Mouse (Mus musculus) heart, postnatal 14 days (tissue): ENCODE measurements around the gene Asxl2. TPM values are rescaled to one million over a fixed set of nuclear protein-coding genes. Genes with fewer than 3 reads are reported as not detected.
A peak's percentile ranks its signal among the peaks of the same experiment; 100 is the strongest.
"Not testable (repeated sequence)": the region's sequence is repeated elsewhere in the genome, so short reads cannot be mapped to it uniquely, and the experiment has no call there.

Experiments used
- DNase-seq, 2 experiments: peaks; one replicate each; pipeline ENCODE4 v3.0.0; 2021 to 2022
- intact Hi-C: fragments of 180-260 bp; cut with DNase I; formaldehyde crosslinking; loops from one replicate; pipeline ENCODE4 v1.15.1; 2025
- total RNA-seq, 2 experiments: library from RNA; stranded (reverse); gene quantifications; 2 replicates each; pipeline ENCODE4 v1.2.3; 2021

Asxl2 gene
- total RNA-seq, 2 experiments from 2014 or later = 26.1 to 26.4 TPM

- DNase-seq = peak in 1 of 2 experiments; percentile 22
Observed at GRCm38 (mm10) chr12:3425375-3426341, 999 bp upstream of the Asxl2 start.

GRCm38 (mm10) chr12:3427067-3427889 is 621 bp downstream of the Asxl2 start:
- DNase-seq = peak; percentile 73 to 75
- intact Hi-C loops = no loop called here

More at GRCm38 (mm10) chr12:3425375-3426341, 999 bp upstream of the Asxl2 start:
- intact Hi-C loops = no loop called here

GRCm38 (mm10) chr12:3427891-3428775 is 1.5 kb downstream of the Asxl2 start:
- intact Hi-C loops = no loop called here
- no peak for DNase-seq

GRCm38 (mm10) chr12:3429681-3430442 is 3.2 kb downstream of the Asxl2 start:
- intact Hi-C loops = no loop called here
- DNase-seq = no peak

GRCm38 (mm10) chr12:3430443-3430753 is 3.7 kb downstream of the Asxl2 start:
- intact Hi-C loops = no loop called here
- DNase-seq = no peak

GRCm38 (mm10) chr12:3430985-3431384 is 4.3 kb downstream of the Asxl2 start:
- intact Hi-C loops = no loop called here
- no peak for DNase-seq

- no peak for DNase-seq
- intact Hi-C loops = no loop called here
Observed at GRCm38 (mm10) chr12:3433736-3434135, 7.1 kb downstream of the Asxl2 start.

- DNase-seq = no peak
- intact Hi-C loops = no loop called here
Observed at GRCm38 (mm10) chr12:3436446-3436845, 9.8 kb downstream of the Asxl2 start.

GRCm38 (mm10) chr12:3437815-3438214 is 11.2 kb downstream of the Asxl2 start:
- DNase-seq = no peak
- intact Hi-C loops = no loop called here

- intact Hi-C loops = no loop called here
- no peak for DNase-seq
Observed at GRCm38 (mm10) chr12:3440916-3441315, 14.3 kb downstream of the Asxl2 start.

GRCm38 (mm10) chr12:3441361-3441760 is 14.7 kb downstream of the Asxl2 start:
- intact Hi-C loops = no loop called here
- DNase-seq = no peak

- DNase-seq = no peak
- intact Hi-C loops = no loop called here
Observed at GRCm38 (mm10) chr12:3453554-3453953, 26.9 kb downstream of the Asxl2 start.

GRCm38 (mm10) chr12:3463087-3463486 is 36.4 kb downstream of the Asxl2 start:
- intact Hi-C loops = no loop called here
- DNase-seq = no peak

GRCm38 (mm10) chr12:3499662-3500061 is 73.0 kb downstream of the Asxl2 start:
- intact Hi-C loops = no loop called here
- DNase-seq = no peak

GRCm38 (mm10) chr12:3500071-3500470 is 73.4 kb downstream of the Asxl2 start:
- no peak for DNase-seq
- intact Hi-C loops = no loop called here

- intact Hi-C loops = no loop called here
- DNase-seq = no peak
Observed at GRCm38 (mm10) chr12:3518665-3519297, 92.1 kb downstream of the Asxl2 start.

- intact Hi-C loops, DNase-seq: not testable (repeated sequence)
Observed at GRCm38 (mm10) chr12:3521806-3522205, 95.1 kb downstream of the Asxl2 start.

- intact Hi-C loops = no loop called here
- DNase-seq = no peak
Observed at GRCm38 (mm10) chr12:3525536-3525935, 98.9 kb downstream of the Asxl2 start.

GRCm38 (mm10) chr12:3535446-3535845 is 108.8 kb downstream of the Asxl2 start:
- intact Hi-C loops, DNase-seq: not testable (repeated sequence)
